Mouse (Mus musculus) intestine, embryonic 16.5 days (tissue): ENCODE data around the gene Slc25a35. TPM values are rescaled to one million over a fixed set of nuclear protein-coding genes. Genes with fewer than 3 reads are reported as not detected.

Source experiments
- microRNA-seq: library from miRNA; unstranded; fragments of <30 nt; microRNA quantifications from one replicate; pipeline ENCODE4, GENCODE M21; 2016
- polyA plus RNA-seq: library from polyadenylated mRNA; unstranded; fragments of >200 nt; fragmentation: Nextera tagmentation; extraction: Ambion mirVana; gene quantifications from 2 replicates; pipeline ENCODE4 v1.2.1, GENCODE M21; 2015

The Slc25a35 gene
- polyA plus RNA-seq, 1 experiment from 2014 or later: 3.5 TPM

Small RNA genes lying within 50 kb of the gene (microRNA-seq; reads per million reads assigned to microRNA genes)
- 2.0 reads per million for gene Mir3062

Other genes with a start within 250 kb of the Slc25a35 start
- gene Ndel1, start 96.3 kb upstream of the Slc25a35 start, polyA plus RNA-seq: 70.4 and 73.6 TPM in 2 replicates
- 0.34 and 0.54 TPM in 2 replicates for gene Rnf222, start 79.6 kb upstream of the Slc25a35 start, polyA plus RNA-seq
- gene Rpl26, start 66.5 kb upstream of the Slc25a35 start, polyA plus RNA-seq: 784 and 889 TPM in 2 replicates
- not detected in 2 replicates for gene Odf4, start 41.0 kb upstream of the Slc25a35 start, polyA plus RNA-seq
- 8.3 and 9.0 TPM in 2 replicates for gene Arhgef15, start 10.7 kb upstream of the Slc25a35 start, polyA plus RNA-seq
- 48.2 and 56.7 TPM in 2 replicates for gene Rangrf, start 7.1 kb downstream of the Slc25a35 start, polyA plus RNA-seq
- 20.5 and 22.5 TPM in 2 replicates for gene Pfas, start 40.3 kb downstream of the Slc25a35 start, polyA plus RNA-seq
- gene Ctc1, start 47.8 kb downstream of the Slc25a35 start, polyA plus RNA-seq: 36.8 and 38.5 TPM in 2 replicates
- gene Aurkb, start 77.5 kb downstream of the Slc25a35 start, polyA plus RNA-seq: 114 and 139 TPM in 2 replicates
- 8.0 and 8.6 TPM in 2 replicates for gene Borcs6, start 91.6 kb downstream of the Slc25a35 start, polyA plus RNA-seq
- gene Tmem107, start 102.7 kb downstream of the Slc25a35 start, polyA plus RNA-seq: 38.6 and 44.8 TPM in 2 replicates
- 65.8 TPM in 2 replicates for gene Vamp2, start 120.4 kb downstream of the Slc25a35 start, polyA plus RNA-seq
- gene Per1, start 127.1 kb downstream of the Slc25a35 start, polyA plus RNA-seq: 13.6 and 13.7 TPM in 2 replicates
- 0.29 and 0.33 TPM in 2 replicates for gene Hes7, start 152.3 kb downstream of the Slc25a35 start, polyA plus RNA-seq
- gene 9130213A22Rik, start 154.5 kb downstream of the Slc25a35 start, polyA plus RNA-seq: 0.11 and 0.29 TPM in 2 replicates
- gene Aloxe3, start 157.8 kb downstream of the Slc25a35 start, polyA plus RNA-seq: 0.31 and 0.45 TPM in 2 replicates
- gene Alox12b, start 188.9 kb downstream of the Slc25a35 start, polyA plus RNA-seq: 0.33 and 0.38 TPM in 2 replicates
- 0.13 and 0.15 TPM in 2 replicates for gene Alox8, start 229.7 kb downstream of the Slc25a35 start, polyA plus RNA-seq